Mouse (Mus musculus): ENCODE results near the gene Sgo1.
"Not testable (repeated sequence)": the region's sequence is repeated elsewhere in the genome, so short reads cannot be mapped to it uniquely, and the experiment has no call there.

Gene Sgo1

GRCm38 (mm10) chr17:53688877-53689802, at the start of gene Sgo1:
Gene Sgo1, minus strand, starts transcription at chr17:53689333.
- DNase-seq = peak; percentile 98

GRCm38 (mm10) chr17:53718916-53719315, 29.8 kb upstream of the Sgo1 start:
- not testable (repeated sequence) for DNase-seq

- DNase-seq = no peak
Measured at GRCm38 (mm10) chr17:53718474-53718873, 29.3 kb upstream of the Sgo1 start.

GRCm38 (mm10) chr17:53715161-53715560, 26.0 kb upstream of the Sgo1 start:
- DNase-seq = not testable (repeated sequence)

- DNase-seq = no peak
Measured at GRCm38 (mm10) chr17:53714453-53714852, 25.3 kb upstream of the Sgo1 start.

GRCm38 (mm10) chr17:53697521-53697920, 8.4 kb upstream of the Sgo1 start:
- not testable (repeated sequence) for DNase-seq

- peak; percentile 35 for DNase-seq
Measured at GRCm38 (mm10) chr17:53694039-53694438, 4.9 kb upstream of the Sgo1 start.

GRCm38 (mm10) chr17:53689946-53690345, 813 bp upstream of the Sgo1 start:
- no peak for DNase-seq

- DNase-seq = peak; percentile 5
Measured at GRCm38 (mm10) chr17:53688321-53688720, 812 bp downstream of the Sgo1 start.

- DNase-seq = peak; percentile 4
Measured at GRCm38 (mm10) chr17:53678716-53679115, 10.4 kb downstream of the Sgo1 start.

- DNase-seq = no peak
Measured at GRCm38 (mm10) chr17:53670453-53670852, 18.7 kb downstream of the Sgo1 start.

GRCm38 (mm10) chr17:53664703-53665382, 24.3 kb downstream of the Sgo1 start:
- DNase-seq = no peak

- DNase-seq = no peak
Measured at GRCm38 (mm10) chr17:53664267-53664666, 24.9 kb downstream of the Sgo1 start.

- no peak for DNase-seq
Measured at GRCm38 (mm10) chr17:53661056-53661840, 27.9 kb downstream of the Sgo1 start.

- DNase-seq = no peak
Measured at GRCm38 (mm10) chr17:53659738-53660137, 29.4 kb downstream of the Sgo1 start.

- DNase-seq = no peak
Measured at GRCm38 (mm10) chr17:53659230-53659629, 29.9 kb downstream of the Sgo1 start.

GRCm38 (mm10) chr17:53658668-53659067, 30.5 kb downstream of the Sgo1 start:
- no peak for DNase-seq

GRCm38 (mm10) chr17:53657391-53657790, 31.7 kb downstream of the Sgo1 start:
- peak; percentile 9 for DNase-seq

- no peak for DNase-seq
Measured at GRCm38 (mm10) chr17:53656369-53656860, 32.7 kb downstream of the Sgo1 start.

- no peak for DNase-seq
Measured at GRCm38 (mm10) chr17:53655959-53656358, 33.2 kb downstream of the Sgo1 start.

- DNase-seq = no peak
Measured at GRCm38 (mm10) chr17:53655081-53655480, 34.1 kb downstream of the Sgo1 start.

GRCm38 (mm10) chr17:53654596-53654995, 34.5 kb downstream of the Sgo1 start:
- DNase-seq = no peak

GRCm38 (mm10) chr17:53650251-53650661, 38.9 kb downstream of the Sgo1 start:
- DNase-seq = no peak
